Mouse (Mus musculus) testis, adult 2 months (tissue): ENCODE measurements around the gene Arhgef2.

ENCODE experiments used
- CTCF ChIP-seq: fragments of 200-500 bp; IDR thresholded peaks from 2 replicates; pipeline ENCODE4 v1.5.1; 2012; ENCODE audit warnings: low read depth, mild to moderate bottlenecking, inconsistent platforms, low read length, moderate library complexity; ENCODE audit not compliant: control insufficient read depth, insufficient read depth, insufficient replicate concordance
- POLR2A ChIP-seq: fragments of 200-500 bp; IDR thresholded peaks from 2 replicates; pipeline ENCODE4 v1.6.1; 2012; ENCODE audit warnings: low read depth, mild to moderate bottlenecking, inconsistent platforms, low read length, moderate library complexity; ENCODE audit not compliant: control insufficient read depth

GRCm38 (mm10) chr3:88561989-88562388 is 43.8 kb upstream of the Arhgef2 start:
- TF ChIP-seq POLR2A (no peak), CTCF (no peak)
